Mouse (Mus musculus) heart, embryonic 15.5 days (tissue): ENCODE measurements around the gene Gpd1. TPM values are rescaled to one million over a fixed set of nuclear protein-coding genes. Genes with fewer than 3 reads are reported as not detected.

Experiments used
- ATAC-seq: fragments of 200-750 bp; cut with Nextera tagmentation; replicated peaks from 2 replicates; pipeline ENCODE4 v1.8.0; 2017; ENCODE audit warnings: low read depth, moderate TSS enrichment; ENCODE audit not compliant: insufficient number of reproducible peaks, insufficient read depth, low FRiP score
- H3K27ac ChIP-seq: fragments of 300-500 bp; sonication (generic); 2 replicates; pipeline ENCODE4 v1.5.1; 2015; ENCODE audit warnings: mild to moderate bottlenecking, inconsistent platforms
- H3K27me3 ChIP-seq: fragments of 300-500 bp; sonication (generic); 2 replicates; pipeline ENCODE4 v1.6.1; 2015; ENCODE audit warnings: inconsistent platforms
- H3K36me3 ChIP-seq: fragments of 300-500 bp; sonication (generic); 2 replicates; pipeline ENCODE4 v1.6.1; 2015; ENCODE audit warnings: mild to moderate bottlenecking, inconsistent platforms
- H3K4me1 ChIP-seq: fragments of 300-500 bp; sonication (generic); replicated peaks from 2 replicates; pipeline ENCODE4 v1.6.1; 2015; ENCODE audit warnings: inconsistent platforms
- H3K4me2 ChIP-seq: fragments of 300-500 bp; sonication (generic); 2 replicates; pipeline ENCODE4 v1.6.1; 2015; ENCODE audit warnings: inconsistent platforms, mild to moderate bottlenecking, moderate library complexity
- H3K4me3 ChIP-seq: fragments of 300-500 bp; sonication (generic); 2 replicates; pipeline ENCODE4 v1.5.1; 2015; ENCODE audit warnings: mild to moderate bottlenecking, inconsistent platforms
- H3K9ac ChIP-seq: fragments of 300-500 bp; sonication (generic); 2 replicates; pipeline ENCODE4 v1.6.1; 2015; ENCODE audit warnings: mild to moderate bottlenecking, inconsistent platforms
- H3K9me3 ChIP-seq: fragments of 300-500 bp; sonication (generic); replicated peaks from 2 replicates; pipeline ENCODE4 v1.6.1; 2016; ENCODE audit warnings: inconsistent platforms
- WGBS: fragments of 180-500 bp; shearing (Covaris S2); methylation state at CpG from one replicate; pipeline ENCODE4 v1.1.7; 2015; ENCODE audit warnings: mixed read lengths; 5-methylcytosine and 5-hydroxymethylcytosine counted together
- polyA plus RNA-seq: library from polyadenylated mRNA; unstranded; fragments of >200 nt; fragmentation: Nextera tagmentation; extraction: Ambion mirVana; gene quantifications from 2 replicates; pipeline ENCODE4 v1.2.1, GENCODE M21; 2015

The Gpd1 gene
- polyA plus RNA-seq, 1 experiment from 2014 or later, result 1.6 TPM

DNA sequence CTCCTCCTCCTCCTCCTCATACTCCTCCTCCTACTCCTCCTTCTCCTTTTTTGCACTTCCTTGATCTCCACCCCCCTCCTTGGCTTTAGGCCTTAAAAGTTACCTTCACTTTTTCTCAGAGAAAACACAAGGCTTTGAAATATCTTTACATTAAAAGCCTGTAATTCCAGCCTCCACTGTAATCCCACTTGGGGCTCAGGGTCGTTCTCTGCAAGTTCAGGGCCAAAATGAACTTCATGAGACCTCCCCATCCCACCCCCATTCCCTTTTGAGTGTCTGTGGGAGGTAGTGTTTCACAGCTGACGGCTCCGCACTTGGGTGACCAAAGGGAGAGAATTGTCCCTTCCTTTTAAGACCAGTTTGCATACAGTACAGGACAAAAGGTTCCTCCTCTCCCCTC, 55.6 kb downstream of the Gpd1 start:
- no peaks in the 10 kb centered on the region; the same call in 1 of the 2 replicates for H3K36me3 ChIP-seq
- peaks cover 12% of the 10 kb centered on the region for H3K4me1 ChIP-seq
- H3K9ac ChIP-seq, result no peak overlapping the region
- 46% methylated on average over 3 of the region's 3 CpGs for WGBS
- no peaks in the 10 kb centered on the region for H3K27me3 ChIP-seq
- no peak overlapping the region for H3K4me3 ChIP-seq
- H3K27ac ChIP-seq, result no peak overlapping the region
- H3K4me2 ChIP-seq, result peak overlapping the region; percentile 91
- H3K9me3 ChIP-seq, result no peaks in the 10 kb centered on the region
- no peak for ATAC-seq

Other genes starting within 250 kb of the Gpd1 start
- 10.8 and 11.7 TPM in 2 replicates for gene Bcdin3d, start 242.8 kb upstream of the Gpd1 start, polyA plus RNA-seq
- gene Faim2, start 189.3 kb upstream of the Gpd1 start, polyA plus RNA-seq, result 0.28 and 0.33 TPM in 2 replicates
- gene Aqp2, start 138.5 kb upstream of the Gpd1 start, polyA plus RNA-seq, result not detected in 2 replicates
- 0.72 and 2.7 TPM in 2 replicates for gene Aqp5, start 126.7 kb upstream of the Gpd1 start, polyA plus RNA-seq
- not detected in 2 replicates for gene Aqp6, start 116.1 kb upstream of the Gpd1 start, polyA plus RNA-seq
- 112 and 125 TPM in 2 replicates for gene Racgap1, start 65.9 kb upstream of the Gpd1 start, polyA plus RNA-seq
- 1.4 and 2.4 TPM in 2 replicates for gene Asic1, start 47.1 kb upstream of the Gpd1 start, polyA plus RNA-seq
- gene Smarcd1, start 15.4 kb upstream of the Gpd1 start, polyA plus RNA-seq, result 17.7 and 24.7 TPM in 2 replicates
- not detected in 2 replicates for gene Gm17349, start 12.0 kb upstream of the Gpd1 start, polyA plus RNA-seq
- gene Cox14, start 8.1 kb downstream of the Gpd1 start, polyA plus RNA-seq, result 185 and 187 TPM in 2 replicates
- gene Cers5, start 55.4 kb downstream of the Gpd1 start, polyA plus RNA-seq, result 47.6 and 51.1 TPM in 2 replicates
- gene Lima1, start 157.9 kb downstream of the Gpd1 start, polyA plus RNA-seq, result 17.9 and 23.9 TPM in 2 replicates
- not detected in 2 replicates for gene Fam186a, start 249.5 kb downstream of the Gpd1 start, polyA plus RNA-seq